Mouse (Mus musculus): Measurements from ENCODE around the gene Fadd.

GRCm38 (mm10) chr7:144587291-144587690, 5.0 kb upstream of the Fadd start:
- TF ChIP-seq CTCF (IDR thresholded peaks at IDR 0.05; ENCODE audit: low read depth) (peak; percentile 77), EP300 (optimal IDR thresholded peaks at IDR 0.05) (no peak)
